Comparison of ENCODE assay signal across 16 mouse cellular contexts in genomic region chr7:142566512-142566911, GRCm38 (mm10). TPM values are rescaled to one million over a fixed set of nuclear protein-coding genes. Genes with fewer than 3 reads are reported as not detected.
DNase-seq lines count a peak whose midpoint lies in the region; ATAC-seq and TF ChIP-seq lines count a peak whose summit lies in the region.
"Had no signal": no experiment of that assay in that cellular context is flagged by ENCODE, and none has a peak within 500 bp of the region (broad histone marks: within the 10 kb centered on the region; RNA-seq: fewer than 3 reads in every experiment).

No protein-coding gene starts in this region.

- H3K4me3 ChIP-seq in heart, embryonic 12.5 days = no peak overlapping the region
- no peak overlapping the region for H3K4me3 ChIP-seq in stomach, embryonic 14.5 days (ENCODE audit: low read depth, low read length)
- no peak overlapping the region for H3K4me3 ChIP-seq in stomach, postnatal 0 days (ENCODE audit: low read depth, low read length)
- H3K4me3 ChIP-seq in liver, embryonic 13.5 days (replicated peaks) = no peak overlapping the region
- H3K4me3 ChIP-seq: layer of hippocampus, adult 2 months; lung, embryonic 15.5 days; megakaryocyte, embryonic 14.5 days had no signal

- H3K4me1 ChIP-seq in heart, embryonic 12.5 days (replicated peaks) = peaks cover 84% of the 10 kb centered on the region
- H3K4me1 ChIP-seq in stomach, embryonic 14.5 days (ENCODE audit: control insufficient read depth, insufficient read depth, low read length) = peaks cover 76% of the 10 kb centered on the region
- H3K4me1 ChIP-seq in stomach, postnatal 0 days (replicated peaks; ENCODE audit: control insufficient read depth, insufficient read depth) = peaks cover 11% of the 10 kb centered on the region; the same call in 1 of the 2 replicates
- peaks cover 76% of the 10 kb centered on the region for H3K4me1 ChIP-seq in liver, embryonic 13.5 days (replicated peaks)

- ATAC-seq in heart, embryonic 12.5 days (ENCODE audit: insufficient number of reproducible peaks, low FRiP score) = no peak
- no peak for ATAC-seq in stomach, embryonic 14.5 days (ENCODE audit: insufficient number of reproducible peaks, insufficient read depth, low FRiP score, low read depth)
- ATAC-seq in stomach, postnatal 0 days (ENCODE audit: low FRiP score, low TSS enrichment) = no peak
- peak; percentile 30 for ATAC-seq in liver, embryonic 13.5 days (ENCODE audit: low read depth)
- ATAC-seq: activated CD4-positive, CD25-positive, alpha-beta regulatory T cell, adult 4 months had no signal

- intact Hi-C loops in heart, postnatal 25 days (cut with DNase I) = no loop called here

- no peak overlapping the region for H3K4me2 ChIP-seq in heart, embryonic 12.5 days
- no peak overlapping the region for H3K4me2 ChIP-seq in stomach, embryonic 14.5 days (replicated peaks; ENCODE audit: low read depth, low read length)
- H3K4me2 ChIP-seq in stomach, postnatal 0 days (replicated peaks; ENCODE audit: low read depth) = no peak overlapping the region
- H3K4me2 ChIP-seq in liver, embryonic 13.5 days = no peak overlapping the region
- H3K4me2 ChIP-seq: lung, embryonic 15.5 days had no signal

- no peak overlapping the region for H3K9ac ChIP-seq in heart, embryonic 12.5 days
- H3K9ac ChIP-seq in stomach, embryonic 14.5 days (replicated peaks; ENCODE audit: low read depth, low read length) = no peak overlapping the region
- no peak overlapping the region for H3K9ac ChIP-seq in stomach, postnatal 0 days (ENCODE audit: low read length)
- H3K9ac ChIP-seq in liver, embryonic 13.5 days = no peak overlapping the region
- H3K9ac ChIP-seq: lung, embryonic 15.5 days had no signal

- H3K36me3 ChIP-seq in heart, embryonic 12.5 days = no peaks in the 10 kb centered on the region
- H3K36me3 ChIP-seq in stomach, embryonic 14.5 days (ENCODE audit: control insufficient read depth, insufficient read depth, low read length) = no peaks in the 10 kb centered on the region
- no peaks in the 10 kb centered on the region for H3K36me3 ChIP-seq in stomach, postnatal 0 days (ENCODE audit: control insufficient read depth, insufficient read depth, low read length)
- no peaks in the 10 kb centered on the region for H3K36me3 ChIP-seq in liver, embryonic 13.5 days
- H3K36me3 ChIP-seq: lung, embryonic 15.5 days had no signal

- WGBS in heart, embryonic 12.5 days = 76% methylated on average over 9 of the region's 9 CpGs
- WGBS in stomach, embryonic 14.5 days = 58% methylated on average over 9 of the region's 9 CpGs
- 49% methylated on average over 9 of the region's 9 CpGs for WGBS in stomach, postnatal 0 days
- WGBS in liver, embryonic 13.5 days (ENCODE audit: insufficient replicate concordance) = 44% methylated on average over 9 of the region's 9 CpGs

- H3K9me3 ChIP-seq in heart, embryonic 12.5 days (replicated peaks) = no peaks in the 10 kb centered on the region
- no peaks in the 10 kb centered on the region for H3K9me3 ChIP-seq in stomach, embryonic 14.5 days (ENCODE audit: control insufficient read depth, low read depth, low read length)
- no peaks in the 10 kb centered on the region for H3K9me3 ChIP-seq in stomach, postnatal 0 days (ENCODE audit: control insufficient read depth, low read length)
- no peaks in the 10 kb centered on the region for H3K9me3 ChIP-seq in liver, embryonic 13.5 days (replicated peaks)
- H3K9me3 ChIP-seq: lung, embryonic 15.5 days; megakaryocyte, embryonic 14.5 days had no signal

- DNase-seq in heart, postnatal 25 days (ENCODE audit: low spot score) = no peak
- no peak for DNase-seq in stomach, postnatal 0 days (ENCODE audit: low spot score)
- no peak for DNase-seq in liver, embryonic 13.5 days
- peak; percentile 77 for DNase-seq in yolk sac, embryonic 10.5 days (ENCODE audit: low spot score)
- DNase-seq in ovary, postnatal 14 days (ENCODE audit: low spot score) = no peak
- no peak for DNase-seq in embryo, embryonic 10.5 days (ENCODE audit: low spot score)
- DNase-seq: adrenal gland, postnatal 25 days; cerebellum, adult 2 months; gastrocnemius, postnatal 25 days; thymus, postnatal 25 days had no signal

- TF ChIP-seq CTCF in stomach, postnatal 0 days (IDR thresholded peaks at IDR 0.05; ENCODE audit: low read depth) = no peak

- no peaks in the 10 kb centered on the region for H3K27me3 ChIP-seq in heart, embryonic 12.5 days (replicated peaks)
- H3K27me3 ChIP-seq in stomach, embryonic 14.5 days (ENCODE audit: control insufficient read depth, insufficient read depth, low read length) = no peaks in the 10 kb centered on the region
- H3K27me3 ChIP-seq in stomach, postnatal 0 days (ENCODE audit: control insufficient read depth, insufficient read depth, low read length) = no peaks in the 10 kb centered on the region
- no peaks in the 10 kb centered on the region for H3K27me3 ChIP-seq in liver, embryonic 13.5 days
- H3K27me3 ChIP-seq: lung, embryonic 15.5 days had no signal

- peak overlapping the region; percentile 50 for H3K27ac ChIP-seq in heart, embryonic 12.5 days (ENCODE audit: poor library complexity, severe bottlenecking)
- peak overlapping the region; percentile 48; the same call in 1 of the 2 replicates for H3K27ac ChIP-seq in stomach, embryonic 14.5 days (ENCODE audit: low read length)
- H3K27ac ChIP-seq in stomach, postnatal 0 days (replicated peaks) = no peak overlapping the region
- H3K27ac ChIP-seq in liver, embryonic 13.5 days = peak overlapping the region; percentile 75
- H3K27ac ChIP-seq: layer of hippocampus, adult 2 months; lung, embryonic 15.5 days had no signal

- no peak for TF ChIP-seq EP300 in stomach, postnatal 0 days (optimal IDR thresholded peaks at IDR 0.05)

RNA-seq across cellular contexts. Expression of gene Mrpl23, which starts 34.0 kb away (rescaled TPM):
- polyA plus RNA-seq in heart, embryonic 12.5 days (2016; fragmentation: Nextera tagmentation; extraction: Ambion mirVana) = 12.0 and 15.2 TPM in 2 replicates
- 10 to 100 TPM; 16.1 to 39.0 TPM for total RNA-seq in heart, postnatal 25 days (2021)
- 32.6 and 35.6 TPM in 2 replicates for polyA plus RNA-seq in stomach, embryonic 14.5 days (2014; fragmentation: Nextera tagmentation; extraction: Ambion mirVana)
- polyA plus RNA-seq in stomach, postnatal 0 days (2015; fragmentation: Nextera tagmentation; extraction: Ambion mirVana) = 17.7 and 19.4 TPM in 2 replicates
- polyA plus RNA-seq in liver, embryonic 13.5 days (2015; fragmentation: Nextera tagmentation; extraction: Ambion mirVana) = 11.3 and 12.2 TPM in 2 replicates
